In genomic region chr1:39280989-39281875, GRCm38 (mm10) we compare ENCODE assay signal across 10 mouse cellular contexts.
A peak's percentile ranks its signal among the peaks of the same experiment; 100 is the strongest.
DNase-seq lines count a peak whose midpoint lies in the region; ATAC-seq and TF ChIP-seq lines count a peak whose summit lies in the region.
"Had no signal": no experiment of that assay in that cellular context is flagged by ENCODE, and none has a peak within 500 bp of the region (broad histone marks: within the 10 kb centered on the region; RNA-seq: fewer than 3 reads in every experiment).

No protein-coding gene starts in this region.

- H3K79me2 ChIP-seq in C2C12 (ENCODE audit: control insufficient read depth, insufficient read depth), result no peaks in the 10 kb centered on the region

- no peak overlapping the region for H3K27ac ChIP-seq in kidney, adult 2 months (ENCODE audit: insufficient read depth, low read depth, low read length)
- H3K27ac ChIP-seq: limb, embryonic 12.5 days had no signal

- DNase-seq in cerebellum, postnatal 14 days, result peak; percentile 51 to 68
- DNase-seq in cerebellum, postnatal 36 days, result peak; percentile 18 to 22
- peak; percentile 46 for DNase-seq in lung, postnatal 14 days
- DNase-seq in urinary bladder, adult 2 months (ENCODE audit: low spot score), result no peak
- no peak for DNase-seq in layer of hippocampus, postnatal 14 days (ENCODE audit: low spot score in 2 of 2)
- no peak for DNase-seq in kidney, adult 2 months

- TF ChIP-seq CTCF in C2C12 (IDR thresholded peaks at IDR 0.05; ENCODE audit: control insufficient read depth, insufficient read depth, insufficient read length), result no peak
- no peak for TF ChIP-seq CTCF in kidney, adult 2 months (conservative IDR thresholded peaks at IDR 0.05; ENCODE audit: insufficient read depth, insufficient read length, low read depth, low read length)

- no peaks in the 10 kb centered on the region for H3K27me3 ChIP-seq in C2C12 (ENCODE audit: control insufficient read depth, insufficient read depth, insufficient read length)
- H3K27me3 ChIP-seq in kidney, adult 2 months (replicated peaks; ENCODE audit: control insufficient read depth, insufficient read depth, low read length), result no peaks in the 10 kb centered on the region
- H3K27me3 ChIP-seq: CH12.LX; limb, embryonic 12.5 days had no signal

- WGBS in kidney, adult 2 months, result 66% methylated on average over 15 of the region's 15 CpGs

- H3ac ChIP-seq in C2C12 (ENCODE audit: control insufficient read depth, insufficient read length, low read depth), result peak overlapping the region; percentile 37

- H3K4me3 ChIP-seq in C2C12 (ENCODE audit: insufficient read depth, poor library complexity, severe bottlenecking), result no peak overlapping the region
- no peak overlapping the region for H3K4me3 ChIP-seq in kidney, adult 2 months (ENCODE audit: insufficient read depth, low read depth, low read length)
- H3K4me3 ChIP-seq: limb, embryonic 12.5 days had no signal

- TF ChIP-seq POLR2A in kidney, adult 2 months (IDR thresholded peaks at IDR 0.05; ENCODE audit: low read depth, low read length), result no peak

- H3K36me3 ChIP-seq in C2C12 (ENCODE audit: control insufficient read depth, insufficient read depth), result no peaks in the 10 kb centered on the region
- H3K36me3 ChIP-seq in kidney, adult 2 months (ENCODE audit: control insufficient read depth, insufficient read depth, low read length), result no peaks in the 10 kb centered on the region
- H3K36me3 ChIP-seq: limb, embryonic 12.5 days had no signal

- no peaks in the 10 kb centered on the region for H3K79me3 ChIP-seq in C2C12 (ENCODE audit: low read depth)

- ATAC-seq in cerebellum, adult (ENCODE audit: insufficient number of reproducible peaks, low FRiP score, low TSS enrichment), result no peak

- H3K4me1 ChIP-seq in kidney, adult 2 months (ENCODE audit: control insufficient read depth, insufficient read depth, low read length), result no peaks in the 10 kb centered on the region
- H3K4me1 ChIP-seq: limb, embryonic 12.5 days had no signal

TF ChIP-seq in C2C12, 6 proteins besides CTCF, POLR2A, EP300 and RAD21:
- no peak for TF ChIP-seq MYOD1 (IDR thresholded peaks at IDR 0.05; ENCODE audit: control insufficient read depth, insufficient read length, low read depth)
- TF ChIP-seq USF1 (IDR thresholded peaks at IDR 0.05; ENCODE audit: low read depth), result no peak
- TF ChIP-seq MAX (IDR thresholded peaks at IDR 0.05), result no peak
- no peak for TF ChIP-seq MYOG (IDR thresholded peaks at IDR 0.05; ENCODE audit: control insufficient read depth, extremely low read depth, insufficient read length)
- no peak for TF ChIP-seq FOSL1 (IDR thresholded peaks at IDR 0.05; ENCODE audit: insufficient read depth, low read length, poor library complexity, severe bottlenecking)
- TF ChIP-seq CEBPB (IDR thresholded peaks at IDR 0.05; ENCODE audit: low read depth), result no peak
TF ChIP-seq in C2C12: peak in this region for 0.

Comparison
In these comparisons a context has a peak if more than half of its experiments do, and no peak if none do; other contexts are left out.
1. DNase-seq: peak in cerebellum, postnatal 14 days (2 of 2), cerebellum, postnatal 36 days (2 of 2) and lung, postnatal 14 days (single experiment); none in urinary bladder, adult 2 months (single experiment), layer of hippocampus, postnatal 14 days (0 of 2) and kidney, adult 2 months (single experiment).